Mouse (Mus musculus) forebrain, embryonic 10.5 days (tissue): ENCODE measurements around the gene Phf20. TPM values are rescaled to one million over a fixed set of nuclear protein-coding genes. Genes with fewer than 3 reads are reported as not detected.

Source experiments
- DNase-seq: peaks from one replicate; pipeline ENCODE4 v3.0.0-alpha.2; 2017; ENCODE audit warnings: low spot score; ENCODE audit errors: extremely low spot score
- H3K27ac ChIP-seq: fragments of 300-500 bp; sonication (generic); 2 replicates; pipeline ENCODE4 v1.5.1; 2016; ENCODE audit warnings: mild to moderate bottlenecking
- H3K27me3 ChIP-seq: fragments of 300-500 bp; sonication (generic); 2 replicates; pipeline ENCODE4 v1.6.1; 2016; ENCODE audit warnings: mild to moderate bottlenecking; ENCODE audit not compliant: poor library complexity, severe bottlenecking
- H3K36me3 ChIP-seq: fragments of 300-500 bp; sonication (generic); replicated peaks from 2 replicates; pipeline ENCODE4 v1.6.1; 2016; ENCODE audit warnings: mild to moderate bottlenecking, moderate library complexity
- H3K4me1 ChIP-seq: fragments of 300-500 bp; sonication (generic); 2 replicates; pipeline ENCODE4 v1.6.1; 2016
- H3K4me3 ChIP-seq: fragments of 300-500 bp; sonication (generic); 2 replicates; pipeline ENCODE4 v1.5.1; 2016; ENCODE audit warnings: mild to moderate bottlenecking, moderate library complexity
- H3K9me3 ChIP-seq: fragments of 300-500 bp; sonication (generic); 2 replicates; pipeline ENCODE4 v1.6.1; 2016; ENCODE audit warnings: mild to moderate bottlenecking, moderate library complexity
- WGBS: fragments of 180-500 bp; shearing (Covaris S2); methylation state at CpG from one replicate; pipeline ENCODE4 v1.1.7; 2016; 5-methylcytosine and 5-hydroxymethylcytosine counted together
- polyA plus RNA-seq: library from polyadenylated mRNA; unstranded; fragments of >200 nt; fragmentation: Nextera tagmentation; extraction: Ambion mirVana; gene quantifications from 2 replicates; pipeline ENCODE4 v1.2.1, GENCODE M21; 2016

Phf20 gene
- 71.6 and 77.4 TPM in 2 replicates for polyA plus RNA-seq

DNA sequence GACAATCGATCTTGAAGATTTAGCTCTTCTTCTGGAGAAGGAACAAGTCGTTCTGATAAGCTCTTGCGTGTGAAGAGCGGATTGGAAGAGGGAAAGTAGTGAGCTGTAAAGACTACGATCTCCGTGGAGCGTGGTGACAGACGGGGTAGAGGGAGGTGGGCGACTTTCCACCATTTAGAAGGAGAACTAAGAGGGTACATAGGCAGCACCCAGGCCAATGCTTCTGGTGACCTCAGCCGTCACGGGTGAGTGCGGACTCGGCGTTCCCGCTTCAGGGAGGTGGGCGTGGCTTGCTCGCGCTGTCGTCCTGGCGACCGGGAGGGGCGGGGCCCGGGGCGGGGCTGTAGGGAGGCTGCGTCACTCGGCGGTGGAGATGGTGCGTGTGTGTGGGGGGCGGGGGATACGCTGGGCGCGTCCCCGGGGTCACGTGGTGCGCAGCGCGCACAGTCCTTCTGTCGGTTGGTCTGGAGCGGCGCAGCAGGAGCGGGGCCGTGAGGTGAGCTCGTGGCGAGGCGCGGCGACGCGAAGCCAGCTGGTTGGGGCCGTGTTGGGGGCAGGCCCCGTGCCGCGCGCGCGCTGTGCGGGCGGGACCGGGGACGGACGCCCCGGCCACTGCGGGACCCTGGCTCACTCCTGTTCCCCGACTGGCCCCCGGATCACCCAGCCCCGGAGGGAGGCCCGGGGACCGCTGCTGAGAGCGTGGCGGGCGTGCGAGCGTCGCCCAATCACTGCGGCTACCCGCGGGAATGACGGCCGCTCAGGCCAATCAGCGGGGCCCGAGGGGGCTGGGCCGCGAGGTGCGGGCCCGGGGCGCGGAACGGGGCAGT, at the start of gene Phf20:
Phf20 (plus strand) TSS at position 165 of the 827 bp plus-strand sequence.
- Histone ChIP-seq H3K4me1 (peaks cover 51% of the 10 kb centered on the region), H3K27me3 (no peaks in the 10 kb centered on the region), H3K4me3 (peak within 1 kb of the TSS; percentile 77), H3K9me3 (no peaks in the 10 kb centered on the region), H3K36me3 (peaks cover 32% of the 10 kb centered on the region), H3K27ac (peak within 1 kb of the TSS; percentile 98)
- under 1% methylated on average over 88 of the region's 88 CpGs for WGBS
- peak; percentile 99 for DNase-seq

DNA sequence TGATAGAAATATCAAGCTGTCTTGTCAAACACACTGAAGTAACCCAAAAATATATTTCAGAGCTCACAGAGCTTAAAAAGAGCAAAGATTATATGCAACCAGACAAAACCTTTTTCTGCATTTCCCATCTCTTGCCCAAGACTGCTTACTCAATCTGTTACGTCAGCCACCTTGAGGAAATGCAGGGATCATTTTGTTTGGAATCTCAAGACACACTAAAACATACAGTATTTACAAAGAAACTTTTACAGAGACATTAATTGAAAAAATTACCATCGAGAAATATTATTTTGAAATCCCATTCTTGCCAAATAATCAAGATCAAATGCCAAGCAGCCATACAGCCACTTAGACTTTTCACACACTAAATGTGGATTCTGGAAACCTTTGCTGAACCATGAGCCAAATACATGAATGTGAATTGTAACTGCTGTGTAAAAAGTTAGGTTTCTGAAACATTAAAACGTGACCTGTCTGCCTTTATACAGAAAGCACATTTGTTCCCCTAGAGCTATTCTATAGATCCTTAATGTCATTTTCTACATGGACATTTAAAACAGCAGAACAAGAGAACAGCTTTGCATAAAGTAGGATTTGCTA, 48.9 kb upstream of the Phf20 start:
- no peaks in the 10 kb centered on the region for H3K9me3 ChIP-seq
- 93% methylated on average over 3 of the region's 3 CpGs for WGBS
- no peak overlapping the region for H3K27ac ChIP-seq
- peaks cover 27% of the 10 kb centered on the region for H3K4me1 ChIP-seq
- peaks cover 66% of the 10 kb centered on the region for H3K36me3 ChIP-seq
- H3K27me3 ChIP-seq, result no peaks in the 10 kb centered on the region
- no peak for DNase-seq
- H3K4me3 ChIP-seq, result no peak overlapping the region

DNA sequence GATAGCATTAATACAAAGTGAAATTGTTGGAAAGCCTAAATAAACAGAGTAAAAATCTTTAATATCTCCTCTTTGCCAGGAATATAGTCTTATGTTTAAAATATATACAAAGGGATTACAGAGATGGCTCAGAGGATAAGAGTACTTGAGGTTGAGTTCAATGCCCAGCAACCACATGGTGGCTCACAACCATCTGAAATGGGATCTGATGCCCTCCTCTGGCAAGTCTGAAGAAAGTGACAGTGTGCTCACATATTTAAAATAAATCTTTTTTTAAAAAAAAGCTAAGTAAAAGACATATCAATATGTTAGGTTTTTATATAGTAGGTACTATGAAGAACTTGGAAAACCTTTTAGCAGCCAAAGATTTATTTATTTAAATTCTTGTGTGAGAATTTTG, 44.7 kb upstream of the Phf20 start:
- Histone ChIP-seq H3K27me3 (no peaks in the 10 kb centered on the region), H3K4me3 (no peak overlapping the region), H3K4me1 (no peaks in the 10 kb centered on the region), H3K27ac (no peak overlapping the region), H3K9me3 (no peaks in the 10 kb centered on the region), H3K36me3 (peaks cover 100% of the 10 kb centered on the region)
- no peak for DNase-seq

DNA sequence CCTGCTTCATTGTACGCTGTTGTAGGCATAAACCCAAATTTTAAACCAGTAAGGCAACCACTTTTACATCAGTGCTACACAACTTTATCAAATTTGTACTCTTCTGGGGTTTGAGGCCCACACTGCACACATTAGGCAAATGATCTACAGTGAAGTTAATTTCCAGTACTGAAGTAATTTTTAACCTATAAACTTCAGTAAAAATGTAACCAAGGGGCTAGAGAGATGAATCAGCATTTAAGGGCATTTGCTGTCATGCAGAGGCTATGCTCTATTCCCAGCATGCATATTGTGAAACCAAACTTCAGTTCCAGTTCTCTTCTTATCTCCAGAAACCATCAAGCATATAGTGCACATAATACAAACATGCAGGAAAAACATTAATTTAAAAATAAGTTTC, 30.8 kb upstream of the Phf20 start:
- Histone ChIP-seq H3K27me3 (no peaks in the 10 kb centered on the region), H3K4me1 (no peaks in the 10 kb centered on the region), H3K36me3 (peaks cover 99% of the 10 kb centered on the region), H3K27ac (no peak overlapping the region), H3K9me3 (no peaks in the 10 kb centered on the region), H3K4me3 (no peak overlapping the region)
- no peak for DNase-seq
- WGBS, result 94% methylated on average over 1 of the region's 1 CpGs

DNA sequence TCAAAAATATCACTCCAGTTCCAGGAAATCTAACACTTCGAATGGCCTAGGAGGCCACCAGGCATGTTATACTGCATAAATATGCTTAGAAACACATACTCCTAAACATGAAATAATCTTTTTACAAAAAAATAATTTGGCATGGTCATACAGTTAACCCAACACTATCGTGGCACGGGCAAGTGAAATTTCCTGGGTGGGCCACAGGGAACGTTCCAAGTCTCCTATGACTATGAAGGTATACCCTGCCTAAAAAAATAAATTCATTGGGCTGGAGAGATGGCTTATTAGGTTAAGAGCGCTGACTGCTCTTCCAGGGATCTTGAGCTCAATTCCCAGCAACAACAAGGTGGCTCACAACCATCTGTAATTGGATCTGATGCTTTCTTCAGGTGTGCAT, 29.7 kb upstream of the Phf20 start:
- Histone ChIP-seq H3K9me3 (no peaks in the 10 kb centered on the region), H3K4me3 (no peak overlapping the region), H3K36me3 (peaks cover 99% of the 10 kb centered on the region), H3K27me3 (no peaks in the 10 kb centered on the region), H3K27ac (no peak overlapping the region), H3K4me1 (no peaks in the 10 kb centered on the region)
- DNase-seq, result no peak
- 97% methylated on average over 5 of the region's 5 CpGs for WGBS

DNA sequence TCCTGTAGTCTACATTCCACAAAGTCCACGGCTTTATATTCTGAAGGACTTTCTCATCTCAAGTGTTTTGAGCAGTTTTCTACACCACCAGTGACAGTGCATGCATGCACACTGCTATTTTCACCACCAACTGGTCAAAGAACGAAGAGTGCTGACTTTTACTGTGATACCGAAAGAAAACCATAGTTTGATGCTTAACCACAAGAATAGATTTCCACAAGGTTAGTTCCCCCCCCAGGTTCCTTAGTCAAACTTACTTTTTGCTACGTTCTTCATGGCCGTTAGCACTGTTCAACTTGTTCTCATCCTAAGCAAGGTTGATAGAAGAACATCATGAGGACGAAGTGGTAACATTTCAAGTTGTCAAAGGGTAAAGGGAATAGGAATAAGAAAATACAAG, 19.2 kb upstream of the Phf20 start:
- DNase-seq, result no peak
- Histone ChIP-seq H3K4me3 (0 out of 2 replicates have a peak overlapping the region, but pooled peaks have one; percentile 7), H3K36me3 (peaks cover 68% of the 10 kb centered on the region)

DNA sequence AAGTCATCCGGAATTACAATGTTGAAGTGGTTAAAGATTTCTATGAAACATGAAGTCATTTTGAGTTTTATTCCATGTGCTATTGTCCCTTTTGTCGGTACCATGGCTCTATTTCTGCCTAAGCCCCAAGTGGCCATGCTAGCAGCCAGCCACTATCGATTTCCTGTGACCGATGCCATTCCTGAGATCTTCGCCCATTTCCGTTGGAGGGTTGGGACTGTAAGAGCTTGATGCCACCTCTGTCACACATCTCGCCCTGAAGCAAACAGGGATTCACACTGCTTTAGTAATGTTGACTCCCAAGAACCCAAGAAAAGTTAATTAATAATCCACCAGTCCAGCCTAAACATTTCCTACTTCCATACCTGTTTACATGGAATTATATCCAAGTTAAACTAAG, 18.6 kb upstream of the Phf20 start:
- H3K27me3 ChIP-seq, result no peaks in the 10 kb centered on the region
- DNase-seq, result no peak
- H3K9me3 ChIP-seq, result no peaks in the 10 kb centered on the region
- 89% methylated on average over 7 of the region's 7 CpGs for WGBS
- no peak overlapping the region for H3K27ac ChIP-seq
- H3K36me3 ChIP-seq, result peaks cover 62% of the 10 kb centered on the region
- peak overlapping the region; percentile 95; the same call in 1 of the 2 replicates for H3K4me3 ChIP-seq
- H3K4me1 ChIP-seq, result peaks cover 31% of the 10 kb centered on the region

More for the DNA sequence above, 19.2 kb upstream of the Phf20 start:
- Histone ChIP-seq H3K27me3 (no peaks in the 10 kb centered on the region), H3K4me1 (peaks cover 31% of the 10 kb centered on the region), H3K27ac (no peak overlapping the region), H3K9me3 (no peaks in the 10 kb centered on the region)
- 90% methylated on average over 6 of the region's 6 CpGs for WGBS

DNA sequence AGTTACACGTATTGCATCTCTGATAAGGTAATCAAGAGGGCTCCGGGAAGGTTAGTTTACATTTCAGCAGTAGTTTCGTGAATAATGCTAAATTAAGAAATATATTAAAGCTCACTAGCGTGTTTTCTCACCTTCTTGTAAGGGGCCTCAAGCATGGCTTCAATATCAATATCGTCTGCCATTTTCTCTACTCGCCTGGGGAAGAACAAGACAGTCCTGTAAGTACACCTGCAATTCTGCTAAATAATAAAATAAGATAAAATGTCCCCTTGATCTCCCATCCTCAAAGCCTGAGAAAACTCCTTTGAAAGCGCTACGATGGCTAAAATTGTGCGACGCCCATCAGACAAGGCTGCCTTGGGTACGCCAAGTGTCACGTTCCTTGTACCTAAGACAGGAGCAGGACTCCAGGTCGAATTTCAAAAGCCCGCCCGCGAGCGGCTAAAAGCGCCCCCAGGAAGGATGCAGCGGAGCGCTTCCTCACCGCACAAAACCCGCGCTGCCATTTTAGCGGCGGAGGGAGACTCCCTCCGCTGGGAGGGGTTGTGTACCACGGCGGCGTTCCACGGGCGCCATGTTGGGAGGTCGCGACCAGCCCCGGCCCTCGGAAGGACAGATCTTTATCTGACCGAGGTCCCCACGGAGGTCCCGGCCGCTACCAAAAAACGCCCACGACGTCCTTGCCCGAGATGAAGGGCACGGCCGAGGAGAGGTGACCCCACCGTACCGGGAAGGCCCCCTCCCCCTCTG, 17.0 kb upstream of the Phf20 start:
- H3K4me3 ChIP-seq, result peak overlapping the region; percentile 95
- H3K4me1 ChIP-seq, result peaks cover 31% of the 10 kb centered on the region
- no peaks in the 10 kb centered on the region for H3K27me3 ChIP-seq
- DNase-seq, result peak; percentile 80
- no peaks in the 10 kb centered on the region for H3K9me3 ChIP-seq
- WGBS, result 2% methylated on average over 47 of the region's 47 CpGs
- peaks cover 47% of the 10 kb centered on the region for H3K36me3 ChIP-seq
- peak overlapping the region; percentile 100 for H3K27ac ChIP-seq

DNA sequence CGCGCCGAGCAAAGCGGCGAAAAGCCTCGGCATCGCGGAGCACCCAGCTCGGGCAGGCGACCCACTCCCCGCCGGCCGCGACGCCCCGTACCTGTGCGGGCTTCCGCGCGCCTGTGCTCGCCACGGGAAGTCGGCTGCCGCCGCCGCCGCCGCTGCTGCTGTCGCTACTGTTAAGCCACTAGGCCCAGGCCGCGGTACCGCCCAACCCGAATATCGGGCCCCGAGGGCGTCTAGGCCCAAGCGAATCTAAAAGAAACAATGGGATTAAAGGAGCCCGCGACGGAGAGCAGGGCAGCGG, 16.5 kb upstream of the Phf20 start:
- under 1% methylated on average over 41 of the region's 41 CpGs for WGBS
- Histone ChIP-seq H3K27me3 (no peaks in the 10 kb centered on the region), H3K4me3 (peak overlapping the region; percentile 95), H3K4me1 (peaks cover 31% of the 10 kb centered on the region), H3K9me3 (no peaks in the 10 kb centered on the region), H3K27ac (peak overlapping the region; percentile 100), H3K36me3 (peaks cover 42% of the 10 kb centered on the region)
- DNase-seq, result no peak

DNA sequence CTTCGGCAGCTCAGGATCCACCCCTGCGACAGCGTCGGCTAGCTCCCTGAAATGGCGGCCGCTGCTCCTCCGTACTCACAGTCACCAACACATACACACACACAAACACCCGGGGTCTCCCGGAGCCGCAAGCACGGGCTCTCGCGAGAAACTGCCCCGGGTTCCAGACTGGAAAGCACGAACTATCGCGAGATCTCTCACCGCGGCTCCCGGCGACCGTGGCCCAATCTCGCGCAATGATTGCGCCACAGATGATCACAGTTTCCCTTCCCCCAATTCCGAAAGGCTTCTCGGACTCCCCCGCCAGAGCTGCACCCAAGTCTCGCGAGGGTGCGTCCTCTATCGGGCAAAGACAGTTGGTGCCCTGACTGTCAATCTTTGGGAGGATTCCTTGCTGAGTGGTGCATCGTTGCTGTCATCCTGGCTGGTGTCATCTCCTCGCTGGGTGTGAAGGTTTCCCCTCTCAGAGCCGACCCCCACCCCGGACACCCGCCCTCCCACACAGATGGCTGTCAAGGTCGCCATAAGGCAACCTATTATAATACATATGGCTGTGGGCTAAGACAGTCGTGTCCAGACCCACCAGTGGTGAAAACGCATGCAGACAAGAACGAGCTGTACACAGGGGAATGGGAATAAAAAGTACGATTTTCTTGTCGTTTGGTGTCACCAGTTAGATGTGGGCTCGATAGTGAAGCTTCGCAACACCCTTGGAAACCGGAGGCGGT, 16.0 kb upstream of the Phf20 start, which contains the start of gene Rbm39:
Rbm39 (minus strand) TSS at position 145 of the 728 bp plus-strand sequence.
- H3K27ac ChIP-seq, result peak within 1 kb of the TSS; percentile 100
- H3K36me3 ChIP-seq, result peaks cover 36% of the 10 kb centered on the region
- no peaks in the 10 kb centered on the region for H3K9me3 ChIP-seq
- under 1% methylated on average over 47 of the region's 47 CpGs for WGBS
- H3K4me3 ChIP-seq, result peak within 1 kb of the TSS; percentile 95
- H3K27me3 ChIP-seq, result no peaks in the 10 kb centered on the region
- H3K4me1 ChIP-seq, result peaks cover 31% of the 10 kb centered on the region
- DNase-seq, result peak; percentile 99

DNA sequence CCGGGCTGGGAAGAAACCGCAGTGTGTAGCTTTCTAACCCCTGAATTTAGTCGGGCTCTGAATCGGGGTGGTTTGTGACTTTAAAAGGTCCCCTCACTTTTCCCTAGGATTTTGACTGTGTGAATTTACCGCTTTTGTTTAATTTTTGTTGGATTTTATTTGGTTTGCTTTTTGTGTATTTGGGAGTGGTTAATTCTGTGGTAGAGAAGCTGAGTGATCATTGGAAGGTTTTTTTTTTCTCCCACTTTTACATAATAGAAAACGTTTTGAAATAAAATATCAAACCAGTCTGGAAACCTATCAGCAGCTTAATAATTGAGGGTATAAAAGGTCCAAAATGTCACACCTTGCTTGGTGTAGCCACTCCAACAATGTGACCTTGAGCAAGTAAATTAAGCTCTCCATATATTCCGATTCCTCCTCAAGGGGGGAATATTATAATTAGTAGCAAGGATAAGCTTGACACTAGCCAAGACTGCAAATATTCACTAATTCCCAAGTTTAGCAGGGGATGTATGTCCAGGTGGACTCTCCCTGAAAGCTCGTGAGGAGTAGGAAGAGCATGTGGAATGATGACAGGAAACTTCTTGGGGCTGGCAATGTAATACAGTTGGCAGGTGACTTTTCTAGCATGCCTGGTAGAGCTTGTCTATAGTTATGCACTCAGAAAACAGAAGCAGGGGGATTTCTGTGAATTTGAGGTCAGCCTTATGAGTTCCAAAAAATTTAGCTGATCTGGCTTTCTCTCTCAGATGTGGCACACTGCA, 15.3 kb upstream of the Phf20 start:
- Histone ChIP-seq H3K4me1 (peaks cover 31% of the 10 kb centered on the region), H3K27me3 (no peaks in the 10 kb centered on the region), H3K36me3 (peaks cover 29% of the 10 kb centered on the region), H3K27ac (peak overlapping the region; percentile 100), H3K4me3 (peak overlapping the region; percentile 95), H3K9me3 (no peaks in the 10 kb centered on the region)
- DNase-seq, result no peak
- WGBS, result 21% methylated on average over 8 of the region's 8 CpGs

DNA sequence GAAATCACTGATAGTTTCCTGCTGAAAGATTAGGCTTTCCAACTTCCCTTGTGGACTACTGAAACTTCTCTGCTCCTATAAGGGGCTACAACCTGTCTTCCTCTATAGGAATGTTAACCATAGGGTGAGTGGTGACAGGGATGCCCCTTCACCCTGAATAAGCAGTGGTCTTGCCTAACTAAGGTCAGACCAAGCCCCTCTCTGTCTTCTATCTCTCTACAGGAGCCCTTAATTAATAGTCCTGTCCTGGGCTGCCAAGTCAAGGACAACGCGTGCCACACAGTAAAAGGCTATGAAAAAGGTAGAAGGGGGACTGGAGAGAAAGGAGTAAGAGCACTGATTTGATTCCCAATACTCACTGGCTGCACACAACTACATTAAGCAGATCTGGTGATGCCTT, 14.7 kb upstream of the Phf20 start:
- H3K36me3 ChIP-seq, result peaks cover 23% of the 10 kb centered on the region
- no peak for DNase-seq
- H3K27ac ChIP-seq, result no peak overlapping the region
- no peaks in the 10 kb centered on the region for H3K9me3 ChIP-seq
- H3K4me3 ChIP-seq, result no peak overlapping the region
- H3K27me3 ChIP-seq, result no peaks in the 10 kb centered on the region
- WGBS, result 78% methylated on average over 2 of the region's 2 CpGs
- peaks cover 30% of the 10 kb centered on the region for H3K4me1 ChIP-seq
